Mouse (Mus musculus) myocyte (in vitro differentiated cells): ENCODE measurements at regions not wholly inside any gene's neighbourhood (a gene's known extent, or its start where the extent isn't known, plus 50 kb on each side); places are given as distances from the start of the nearest gene placed in this dataset.

Experiments used
- CEBPB ChIP-seq: IDR thresholded peaks from 2 replicates; pipeline ENCODE4 v1.6.1; 2011; ENCODE audit warnings: mild to moderate bottlenecking, moderate library complexity; ENCODE audit not compliant: poor library complexity, insufficient read depth, severe bottlenecking
- E2F4 ChIP-seq: IDR thresholded peaks from one replicate; pipeline ENCODE4 v1.6.1; 2011; ENCODE audit warnings: mild to moderate bottlenecking, control low read depth, moderate library complexity; ENCODE audit not compliant: insufficient read depth
- MAX ChIP-seq: IDR thresholded peaks from one replicate; pipeline ENCODE4 v1.6.1; 2011; ENCODE audit warnings: low read depth, mild to moderate bottlenecking, control low read depth
- POLR2A ChIP-seq: IDR thresholded peaks from one replicate; pipeline ENCODE4 v1.6.1; 2011; ENCODE audit warnings: low read depth, mild to moderate bottlenecking, control low read depth, moderate library complexity; ENCODE audit not compliant: insufficient read length
- USF1 ChIP-seq: IDR thresholded peaks from one replicate; pipeline ENCODE4 v1.6.1; 2011; ENCODE audit warnings: low read depth, mild to moderate bottlenecking, control low read depth, moderate library complexity

GRCm38 (mm10) chr19:26547522-26547921 is 57.3 kb upstream of the Smarca2 start:
- no peak for TF ChIP-seq POLR2A
- no peak for TF ChIP-seq E2F4
- no peak for TF ChIP-seq MAX
- TF ChIP-seq CEBPB, result no peak
- TF ChIP-seq USF1, result no peak
